Mouse (Mus musculus): ENCODE measurements around the gene Tbc1d8b. TPM values are rescaled to one million over a fixed set of nuclear protein-coding genes. Genes with fewer than 3 reads are reported as not detected.

Gene Tbc1d8b
- polyA plus RNA-seq, 1 experiment = 2.0 TPM

DNA sequence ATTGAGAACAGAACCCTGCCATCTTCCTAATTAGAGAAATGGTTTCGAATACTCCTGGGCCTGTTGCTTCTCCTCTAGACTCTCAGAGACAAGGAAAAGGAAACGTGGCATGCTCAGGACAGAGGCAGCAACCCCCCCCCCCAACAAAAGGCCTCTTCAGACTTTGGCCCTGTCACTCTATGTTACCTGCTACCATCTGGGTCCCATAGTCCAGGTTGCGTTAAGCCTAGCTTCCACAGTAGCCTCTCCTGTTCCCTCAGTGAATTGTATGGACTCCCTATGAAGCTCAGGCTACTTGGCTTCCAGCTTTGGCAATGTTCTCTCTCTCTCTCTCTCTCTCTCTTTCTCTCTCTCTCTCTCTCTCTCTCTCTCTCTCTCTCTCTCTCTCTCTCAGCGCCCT lies 96.8 kb downstream of the Tbc1d8b start:
- Histone ChIP-seq H3K4me3 (ENCODE audit: low read depth, low read length) (no peak overlapping the region), H3K27ac (ENCODE audit: insufficient read depth, low read length) (peak overlapping the region; percentile 83), H3K27me3 (ENCODE audit: control insufficient read depth, insufficient read depth, low read length, poor library complexity, severe bottlenecking) (no peaks in the 10 kb centered on the region), H3K9ac (ENCODE audit: low read depth, poor library complexity, severe bottlenecking) (no peak overlapping the region), H3K4me1 (ENCODE audit: control insufficient read depth, insufficient read depth, low read length) (peaks cover 6% of the 10 kb centered on the region), H3K9me3 (replicated peaks; ENCODE audit: control insufficient read depth, insufficient read depth, low read length, poor library complexity, severe bottlenecking) (no peaks in the 10 kb centered on the region), H3K36me3 (ENCODE audit: control insufficient read depth, insufficient read depth, low read length, poor library complexity, severe bottlenecking) (no peaks in the 10 kb centered on the region)
- TF ChIP-seq EP300 (IDR thresholded peaks at IDR 0.05; ENCODE audit: insufficient read depth, low read depth, low read length) (no peak), POLR2A (IDR thresholded peaks at IDR 0.05; ENCODE audit: insufficient read depth, low read length) (no peak), CTCF (IDR thresholded peaks at IDR 0.05; ENCODE audit: low read depth, low read length) (no peak)

DNA sequence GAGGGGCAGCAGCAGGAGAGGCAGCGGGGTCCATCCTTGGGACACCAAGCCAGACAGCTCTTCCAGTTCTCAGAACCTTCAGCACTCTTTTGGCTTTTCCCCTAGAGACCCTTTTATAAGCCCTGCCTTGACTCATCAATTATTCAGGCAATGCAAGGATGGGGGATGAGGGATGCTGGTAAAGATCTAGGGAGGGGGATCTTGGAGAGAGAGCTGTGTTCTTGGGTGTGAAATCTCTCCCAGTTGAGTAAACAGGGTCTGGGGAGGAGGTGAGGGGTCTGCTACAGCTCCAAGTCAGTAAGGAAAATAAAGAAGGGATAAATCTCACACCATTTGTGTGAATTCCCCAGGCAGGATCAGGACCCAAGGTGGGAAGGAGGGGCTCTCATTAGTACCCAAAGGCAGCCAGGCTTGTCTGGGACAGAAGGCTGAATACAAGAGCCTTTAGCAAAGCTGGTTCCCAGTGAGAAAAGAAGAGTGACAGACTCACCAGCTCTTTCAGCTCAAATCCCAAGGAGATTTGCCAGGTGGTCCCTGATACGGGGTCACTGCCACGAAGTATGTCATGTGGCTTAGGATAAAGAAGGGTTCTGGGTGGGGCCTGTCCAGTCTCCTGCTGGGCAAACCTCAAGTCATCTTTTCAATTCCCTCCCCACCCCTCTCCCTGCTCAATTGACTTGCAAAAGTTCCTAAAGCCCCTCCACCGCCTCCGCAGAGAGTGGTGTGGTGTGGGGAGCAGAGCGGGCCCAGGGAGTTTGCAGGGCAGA lies 97.7 kb downstream of the Tbc1d8b start, which contains the start of gene Ripply1:
Gene Ripply1 (minus strand): TSS at position 76 of the 767 bp plus-strand sequence.
- H3K36me3 ChIP-seq (ENCODE audit: control insufficient read depth, insufficient read depth, low read length, poor library complexity, severe bottlenecking) = no peaks in the 10 kb centered on the region
- H3K4me1 ChIP-seq (ENCODE audit: control insufficient read depth, insufficient read depth, low read length) = peaks cover 5% of the 10 kb centered on the region
- H3K9me3 ChIP-seq (replicated peaks; ENCODE audit: control insufficient read depth, insufficient read depth, low read length, poor library complexity, severe bottlenecking) = no peaks in the 10 kb centered on the region
- peak within 1 kb of the TSS; percentile 86 for H3K27ac ChIP-seq (ENCODE audit: insufficient read depth, low read length)
- H3K9ac ChIP-seq (ENCODE audit: low read depth, poor library complexity, severe bottlenecking) = no peak within 1 kb of the TSS
- TF ChIP-seq CTCF (IDR thresholded peaks at IDR 0.05; ENCODE audit: low read depth, low read length) (no peak), EP300 (IDR thresholded peaks at IDR 0.05; ENCODE audit: insufficient read depth, low read depth, low read length) (peak; percentile 77)
- no peaks in the 10 kb centered on the region for H3K27me3 ChIP-seq (ENCODE audit: control insufficient read depth, insufficient read depth, low read length, poor library complexity, severe bottlenecking)
- peak within 1 kb of the TSS; percentile 17 for H3K4me3 ChIP-seq (ENCODE audit: low read depth, low read length)

DNA sequence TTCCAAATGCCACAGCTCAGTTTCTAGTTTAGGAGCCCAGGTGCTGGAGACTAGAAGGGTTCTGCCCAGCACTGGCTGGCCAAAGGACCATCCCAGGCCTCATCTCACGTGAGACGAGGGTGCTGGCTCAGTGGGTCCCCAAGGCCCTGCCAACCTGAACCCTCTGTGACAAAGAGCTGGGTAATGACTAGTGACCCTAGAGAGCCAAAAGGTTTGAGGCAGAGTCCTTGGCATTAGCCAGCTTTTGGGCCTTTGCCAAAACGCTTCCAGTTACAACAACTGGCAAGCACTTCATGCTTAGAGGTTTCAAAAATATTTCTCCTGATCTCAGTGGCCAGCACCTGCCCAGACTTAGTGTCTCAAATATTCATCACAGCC lies 98.2 kb downstream of the Tbc1d8b start:
- H3K27me3 ChIP-seq (ENCODE audit: control insufficient read depth, insufficient read depth, low read length, poor library complexity, severe bottlenecking) = no peaks in the 10 kb centered on the region
- peaks cover 5% of the 10 kb centered on the region for H3K4me1 ChIP-seq (ENCODE audit: control insufficient read depth, insufficient read depth, low read length)

DNA sequence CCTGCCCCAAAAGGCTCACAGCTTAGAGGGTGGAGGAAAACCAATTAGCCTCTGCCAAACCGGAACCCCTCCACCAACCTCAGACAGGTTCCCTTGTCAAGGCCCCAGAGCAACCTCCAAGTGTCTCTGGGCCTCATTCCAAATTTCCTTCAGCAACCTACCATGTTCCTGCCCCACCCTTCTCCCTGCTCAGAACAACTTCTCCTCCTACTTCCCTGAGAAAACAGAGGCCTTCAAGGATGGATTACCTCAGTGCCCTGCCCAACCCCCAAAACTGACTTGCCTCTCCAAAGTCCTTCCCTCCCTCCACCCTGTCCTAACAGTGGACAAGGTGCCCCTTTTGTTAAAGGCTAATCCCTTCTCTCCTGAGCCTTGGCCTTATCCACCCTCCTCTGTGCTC lies 101.0 kb downstream of the Tbc1d8b start:
- Histone ChIP-seq H3K27ac (ENCODE audit: insufficient read depth, low read length) (no peak overlapping the region), H3K4me3 (ENCODE audit: low read depth, low read length) (no peak overlapping the region), H3K9me3 (replicated peaks; ENCODE audit: control insufficient read depth, insufficient read depth, low read length, poor library complexity, severe bottlenecking) (no peaks in the 10 kb centered on the region), H3K9ac (ENCODE audit: low read depth, poor library complexity, severe bottlenecking) (no peak overlapping the region), H3K36me3 (ENCODE audit: control insufficient read depth, insufficient read depth, low read length, poor library complexity, severe bottlenecking) (no peaks in the 10 kb centered on the region), H3K27me3 (ENCODE audit: control insufficient read depth, insufficient read depth, low read length, poor library complexity, severe bottlenecking) (no peaks in the 10 kb centered on the region), H3K4me1 (ENCODE audit: control insufficient read depth, insufficient read depth, low read length) (peaks cover 2% of the 10 kb centered on the region)
- TF ChIP-seq POLR2A (IDR thresholded peaks at IDR 0.05; ENCODE audit: insufficient read depth, low read length) (no peak), EP300 (IDR thresholded peaks at IDR 0.05; ENCODE audit: insufficient read depth, low read depth, low read length) (no peak)

More for the DNA sequence above, 98.2 kb downstream of the Tbc1d8b start:
- Histone ChIP-seq H3K9ac (ENCODE audit: low read depth, poor library complexity, severe bottlenecking) (no peak overlapping the region), H3K9me3 (replicated peaks; ENCODE audit: control insufficient read depth, insufficient read depth, low read length, poor library complexity, severe bottlenecking) (no peaks in the 10 kb centered on the region), H3K27ac (ENCODE audit: insufficient read depth, low read length) (peak overlapping the region; percentile 86), H3K36me3 (ENCODE audit: control insufficient read depth, insufficient read depth, low read length, poor library complexity, severe bottlenecking) (no peaks in the 10 kb centered on the region), H3K4me3 (ENCODE audit: low read depth, low read length) (no peak overlapping the region)
- TF ChIP-seq CTCF (IDR thresholded peaks at IDR 0.05; ENCODE audit: low read depth, low read length) = no peak
- no peak for TF ChIP-seq POLR2A (IDR thresholded peaks at IDR 0.05; ENCODE audit: insufficient read depth, low read length)
- no peak for TF ChIP-seq EP300 (IDR thresholded peaks at IDR 0.05; ENCODE audit: insufficient read depth, low read depth, low read length)

DNA sequence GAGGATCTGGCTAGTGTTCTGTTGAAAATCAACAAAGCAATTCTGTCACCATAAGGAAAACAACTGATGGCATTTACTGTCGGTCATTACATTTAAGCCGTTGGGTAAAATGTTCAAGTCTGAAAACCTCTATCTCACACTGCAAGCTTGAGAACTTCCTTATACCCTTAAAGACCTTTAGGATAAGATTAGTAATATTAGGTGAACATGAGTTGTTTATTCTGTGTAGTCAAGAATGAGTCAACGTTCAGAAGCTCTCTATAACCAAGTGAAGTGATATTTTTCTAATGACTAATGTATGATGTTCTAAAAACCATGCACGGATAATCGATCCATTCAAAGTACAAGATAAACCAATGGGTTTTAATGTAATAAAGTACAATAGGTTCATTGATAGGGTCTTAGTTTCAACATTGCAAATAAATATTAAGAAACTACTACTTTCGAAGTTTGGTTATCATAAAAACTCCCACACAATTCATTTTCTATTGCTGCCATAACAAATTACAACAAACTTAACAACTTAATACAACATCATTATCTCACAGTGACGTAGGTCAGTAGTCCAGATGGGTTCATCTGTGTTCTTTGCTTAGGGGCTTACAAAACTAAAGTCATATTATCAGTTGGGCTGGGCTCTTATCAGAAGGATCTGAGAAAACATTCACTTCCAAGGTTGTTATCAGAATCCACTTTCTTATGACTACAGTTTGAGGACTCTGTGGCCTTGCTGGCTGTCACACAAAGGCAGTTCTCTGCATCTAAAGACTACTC lies 109.5 kb downstream of the Tbc1d8b start:
- Histone ChIP-seq H3K4me3 (ENCODE audit: low read depth, low read length) (no peak overlapping the region), H3K36me3 (ENCODE audit: control insufficient read depth, insufficient read depth, low read length, poor library complexity, severe bottlenecking) (no peaks in the 10 kb centered on the region), H3K27me3 (ENCODE audit: control insufficient read depth, insufficient read depth, low read length, poor library complexity, severe bottlenecking) (no peaks in the 10 kb centered on the region), H3K4me1 (ENCODE audit: control insufficient read depth, insufficient read depth, low read length) (no peaks in the 10 kb centered on the region), H3K9ac (ENCODE audit: low read depth, poor library complexity, severe bottlenecking) (no peak overlapping the region), H3K9me3 (replicated peaks; ENCODE audit: control insufficient read depth, insufficient read depth, low read length, poor library complexity, severe bottlenecking) (no peaks in the 10 kb centered on the region), H3K27ac (ENCODE audit: insufficient read depth, low read length) (no peak overlapping the region)
- TF ChIP-seq CTCF (IDR thresholded peaks at IDR 0.05; ENCODE audit: low read depth, low read length) (no peak), EP300 (IDR thresholded peaks at IDR 0.05; ENCODE audit: insufficient read depth, low read depth, low read length) (no peak), POLR2A (IDR thresholded peaks at IDR 0.05; ENCODE audit: insufficient read depth, low read length) (no peak)

DNA sequence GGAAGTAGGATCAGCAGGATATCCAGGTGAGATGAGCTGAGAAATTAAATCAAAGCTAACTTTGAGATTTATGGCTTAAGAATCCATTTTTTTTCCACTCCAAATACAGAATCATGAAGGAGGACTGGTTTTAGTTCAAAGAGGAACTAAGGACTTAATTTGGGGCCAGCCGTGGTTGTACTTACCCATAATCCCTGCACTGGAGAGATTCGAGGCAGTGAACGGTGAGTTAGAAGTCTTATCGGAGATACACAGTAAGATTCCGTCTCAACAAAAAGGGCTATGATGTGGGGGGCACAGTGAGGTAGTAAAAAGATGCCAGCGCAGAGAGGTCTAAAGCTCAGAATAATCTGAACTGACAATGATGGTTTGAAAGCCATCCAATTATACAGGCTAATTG lies 111.2 kb downstream of the Tbc1d8b start:
- no peaks in the 10 kb centered on the region for H3K36me3 ChIP-seq (ENCODE audit: control insufficient read depth, insufficient read depth, low read length, poor library complexity, severe bottlenecking)
- no peaks in the 10 kb centered on the region for H3K4me1 ChIP-seq (ENCODE audit: control insufficient read depth, insufficient read depth, low read length)
- no peaks in the 10 kb centered on the region for H3K9me3 ChIP-seq (replicated peaks; ENCODE audit: control insufficient read depth, insufficient read depth, low read length, poor library complexity, severe bottlenecking)
- H3K4me3 ChIP-seq (ENCODE audit: low read depth, low read length) = no peak overlapping the region
- H3K27me3 ChIP-seq (ENCODE audit: control insufficient read depth, insufficient read depth, low read length, poor library complexity, severe bottlenecking) = no peaks in the 10 kb centered on the region
- H3K27ac ChIP-seq (ENCODE audit: insufficient read depth, low read length) = no peak overlapping the region
- no peak for TF ChIP-seq POLR2A (IDR thresholded peaks at IDR 0.05; ENCODE audit: insufficient read depth, low read length)
- no peak for TF ChIP-seq EP300 (IDR thresholded peaks at IDR 0.05; ENCODE audit: insufficient read depth, low read depth, low read length)
- TF ChIP-seq CTCF (IDR thresholded peaks at IDR 0.05; ENCODE audit: low read depth, low read length) = no peak
- no peak overlapping the region for H3K9ac ChIP-seq (ENCODE audit: low read depth, poor library complexity, severe bottlenecking)

All from ES-Bruce4 (cell line).